Mouse (Mus musculus) lung, postnatal 10 days (tissue): ENCODE data around the gene Gm21698.
"Not testable (repeated sequence)": the region's sequence is repeated elsewhere in the genome, so short reads cannot be mapped to it uniquely, and the experiment has no call there.

Experiments used
- DNase-seq: peaks from one replicate; pipeline ENCODE4 v3.0.0; 2021

Gm21698 gene

DNA sequence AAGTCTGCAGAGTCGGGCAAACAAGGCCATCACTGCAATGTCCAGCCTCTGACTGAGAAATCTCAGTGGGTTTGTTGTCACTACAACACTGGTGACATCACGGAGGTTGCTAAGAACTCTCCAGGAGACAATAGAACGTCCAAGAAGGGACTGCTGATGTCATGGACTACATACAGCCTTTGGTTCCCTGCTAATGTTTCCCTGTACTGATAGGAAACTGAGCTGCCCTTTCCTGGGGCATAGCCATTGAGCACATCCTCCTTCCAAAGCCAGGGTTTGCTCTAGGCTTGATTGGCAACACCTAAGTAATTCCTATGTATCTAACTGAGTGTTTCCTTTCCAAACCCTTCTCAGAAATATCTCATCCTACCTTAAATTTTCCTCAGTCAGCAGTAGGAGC, at the start of gene Gm21698:
Gm21698 (minus strand) TSS at position 101 of the 400 bp plus-strand sequence.
- not testable (repeated sequence) for DNase-seq

DNA sequence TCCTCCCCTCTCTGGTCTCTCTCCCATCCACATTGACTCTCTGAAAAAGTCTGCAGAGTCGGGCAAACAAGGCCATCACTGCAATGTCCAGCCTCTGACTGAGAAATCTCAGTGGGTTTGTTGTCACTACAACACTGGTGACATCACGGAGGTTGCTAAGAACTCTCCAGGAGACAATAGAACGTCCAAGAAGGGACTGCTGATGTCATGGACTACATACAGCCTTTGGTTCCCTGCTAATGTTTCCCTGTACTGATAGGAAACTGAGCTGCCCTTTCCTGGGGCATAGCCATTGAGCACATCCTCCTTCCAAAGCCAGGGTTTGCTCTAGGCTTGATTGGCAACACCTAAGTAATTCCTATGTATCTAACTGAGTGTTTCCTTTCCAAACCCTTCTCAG, 34.4 kb upstream of the Gm21698 start, which contains the start of gene Gm5862:
Gm5862 (minus strand) TSS at position 101 of the 400 bp plus-strand sequence.
- not testable (repeated sequence) for DNase-seq

DNA sequence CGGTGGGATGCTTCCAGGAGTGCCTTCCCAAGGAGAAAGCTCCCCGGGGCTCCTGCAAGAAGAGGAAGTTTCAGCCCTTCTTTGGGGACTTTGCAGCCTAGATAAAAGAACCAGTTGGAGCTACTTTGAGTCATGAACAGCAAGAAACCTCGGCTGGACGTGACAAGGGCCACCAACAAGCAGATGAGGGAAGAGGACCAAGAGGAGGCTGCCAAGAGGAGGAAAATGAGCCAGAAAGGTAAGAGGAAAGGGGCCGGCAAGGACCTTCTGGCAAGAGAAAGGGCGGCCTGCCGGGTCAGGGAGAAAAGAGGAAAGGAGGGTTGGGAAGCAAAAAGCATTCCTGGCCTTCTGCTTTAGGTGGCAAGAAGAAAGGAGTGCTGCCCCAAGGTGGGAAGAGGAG, 19.2 kb upstream of the Gm21698 start:
- DNase-seq: not testable (repeated sequence)

DNA sequence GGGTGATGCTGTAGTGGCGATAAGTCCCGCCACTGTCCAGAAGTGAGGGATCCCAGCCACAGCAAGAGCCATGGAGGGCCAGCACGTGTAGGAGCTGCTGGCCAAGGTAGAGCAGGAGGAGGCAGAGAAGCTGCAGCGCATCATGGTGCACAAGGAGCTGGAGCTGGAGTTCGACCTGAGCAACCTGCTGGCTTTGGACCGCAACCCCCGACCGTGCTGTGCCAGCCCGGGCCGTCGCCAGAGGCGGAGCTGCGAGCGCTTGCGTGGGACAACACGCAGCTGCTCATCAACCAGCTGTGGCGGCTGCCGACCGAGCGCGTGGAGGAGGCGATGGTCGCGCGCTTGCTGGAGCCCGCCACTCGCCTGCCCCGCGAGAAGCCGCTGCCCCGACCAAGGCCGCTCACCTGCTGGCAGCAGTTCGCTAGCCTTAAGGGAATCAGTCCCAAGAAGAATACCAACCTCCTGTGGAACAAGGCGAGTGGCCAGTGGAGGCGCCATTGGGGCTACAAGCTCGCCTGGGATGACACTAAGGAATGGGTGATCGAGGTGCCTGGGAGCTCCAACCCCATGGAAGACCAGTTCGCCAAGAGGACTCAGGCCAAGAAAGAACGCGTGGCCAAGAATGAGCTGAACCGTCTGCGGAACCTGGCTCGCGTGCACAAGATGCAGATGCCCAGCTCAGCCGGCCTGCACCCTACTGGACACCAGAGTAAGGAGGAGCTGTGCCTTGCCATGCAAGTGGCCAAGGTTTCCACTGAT, 18.7 kb upstream of the Gm21698 start:
- peak; percentile 1 for DNase-seq

DNA sequence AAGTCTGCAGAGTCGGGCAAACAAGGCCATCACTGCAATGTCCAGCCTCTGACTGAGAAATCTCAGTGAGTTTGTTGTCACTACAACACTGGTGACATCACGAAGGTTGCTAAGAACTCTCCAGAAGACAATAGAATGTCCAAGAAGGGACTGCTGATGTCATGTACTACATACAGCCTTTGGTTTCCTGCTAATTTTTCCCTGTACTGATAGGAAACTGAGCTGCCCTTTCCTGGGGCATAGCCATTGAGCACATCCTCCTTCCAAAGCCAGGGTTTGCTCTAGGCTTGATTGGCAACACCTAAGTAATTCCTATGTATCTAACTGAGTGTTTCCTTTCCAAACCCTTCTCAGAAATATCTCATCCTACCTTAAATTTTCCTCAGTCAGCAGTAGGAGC, 16.2 kb upstream of the Gm21698 start, which contains the start of gene Gm1979:
Gm1979 (minus strand) TSS at position 101 of the 400 bp plus-strand sequence.
- DNase-seq: not testable (repeated sequence)

DNA sequence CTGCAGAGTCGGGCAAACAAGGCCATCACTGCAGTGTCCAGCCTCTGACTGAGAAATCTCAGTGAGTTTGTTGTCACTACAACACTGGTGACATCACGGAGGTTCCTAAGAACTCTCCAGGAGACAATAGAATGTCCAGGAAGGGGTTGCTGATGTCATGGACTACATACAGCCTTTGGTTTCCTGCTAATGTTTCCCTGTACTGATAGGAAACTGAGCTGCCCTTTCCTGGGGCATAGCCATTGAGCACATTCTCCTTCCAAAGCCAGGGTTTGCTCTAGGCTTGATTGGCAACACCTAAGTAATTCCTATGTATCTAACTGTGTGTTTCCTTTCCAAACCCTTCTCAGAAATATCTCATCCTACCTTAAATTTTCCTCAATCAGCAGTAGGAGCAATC, 15.9 kb downstream of the Gm21698 start, which contains the start of gene Gm21680:
Gm21680 (minus strand) TSS at position 101 of the 400 bp plus-strand sequence.
- not testable (repeated sequence) for DNase-seq

DNA sequence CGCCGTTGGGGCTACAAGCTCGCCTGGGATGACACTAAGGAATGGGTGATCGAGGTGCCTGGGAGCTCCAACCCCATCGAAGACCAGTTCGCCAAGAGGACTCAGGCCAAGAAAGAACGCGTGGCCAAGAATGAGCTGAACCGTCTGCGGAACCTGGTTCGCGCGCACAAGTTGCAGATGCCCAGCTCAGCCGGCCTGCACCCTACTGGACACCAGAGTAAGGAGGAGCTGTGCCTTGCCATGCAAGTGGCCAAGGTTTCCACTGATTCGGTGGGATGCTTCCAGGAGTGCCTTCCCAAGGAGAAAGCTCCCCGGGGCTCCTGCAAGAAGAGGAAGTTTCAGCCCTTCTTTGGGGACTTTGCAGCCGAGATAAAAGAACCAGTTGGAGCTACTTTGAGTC, 31.4 kb downstream of the Gm21698 start:
- DNase-seq: not testable (repeated sequence)

DNA sequence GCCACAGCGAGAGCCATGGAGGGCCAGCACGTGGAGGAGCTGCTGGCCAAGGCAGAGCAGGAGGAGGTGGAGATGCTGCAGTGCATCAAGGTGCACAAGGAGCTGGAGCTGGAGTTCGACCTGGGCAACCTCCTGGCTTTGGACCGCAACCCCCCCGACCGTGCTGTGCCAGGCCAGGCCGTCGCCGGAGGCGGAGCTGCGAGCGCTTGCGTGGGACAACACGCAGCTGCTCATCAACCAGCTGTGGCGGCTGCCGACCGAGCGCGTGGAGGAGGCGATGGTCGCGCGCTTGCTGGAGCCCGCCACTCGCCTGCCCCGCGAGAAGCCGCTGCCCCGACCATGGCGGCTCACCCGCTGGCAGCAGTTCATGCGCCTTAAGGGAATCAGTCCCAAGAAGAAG, 31.8 kb downstream of the Gm21698 start:
- DNase-seq: not testable (repeated sequence)

DNA sequence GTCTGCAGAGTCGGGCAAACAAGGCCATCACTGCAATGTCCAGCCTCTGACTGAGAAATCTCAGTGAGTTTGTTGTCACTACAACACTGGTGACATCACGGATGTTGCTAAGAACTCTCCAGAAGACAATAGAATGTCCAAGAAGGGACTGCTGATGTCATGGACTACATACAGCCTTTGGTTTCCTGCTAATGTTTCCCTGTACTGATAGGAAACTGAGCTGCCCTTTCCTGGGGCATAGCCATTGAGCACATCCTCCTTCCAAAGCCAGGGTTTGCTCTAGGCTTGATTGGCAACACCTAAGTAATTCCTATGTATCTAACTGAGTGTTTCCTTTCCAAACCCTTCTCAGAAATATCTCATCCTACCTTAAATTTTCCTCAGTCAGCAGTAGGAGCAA, 34.1 kb downstream of the Gm21698 start, which contains the start of gene Gm21671:
Gm21671 (minus strand) TSS at position 101 of the 400 bp plus-strand sequence.
- not testable (repeated sequence) for DNase-seq

DNA sequence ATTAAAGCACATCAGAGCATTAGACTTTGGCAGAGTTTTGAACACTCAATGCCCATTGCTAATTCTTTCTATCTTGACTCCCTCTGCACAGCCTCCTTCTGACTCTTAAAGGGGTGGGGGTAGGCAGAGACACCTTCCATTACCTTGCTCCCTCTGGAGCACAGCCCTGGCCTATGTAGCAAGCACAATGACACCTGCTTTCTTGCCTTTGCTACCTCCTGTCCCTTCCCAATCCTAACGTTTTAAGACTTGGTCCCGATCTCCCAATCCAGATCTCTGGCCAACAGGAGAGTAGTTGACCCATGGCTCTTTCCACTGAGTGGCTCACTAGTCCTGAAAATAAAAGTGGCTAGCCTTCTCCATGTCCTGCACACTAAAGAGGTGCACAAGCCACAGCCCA, 43.1 kb downstream of the Gm21698 start:
- DNase-seq: not testable (repeated sequence)

DNA sequence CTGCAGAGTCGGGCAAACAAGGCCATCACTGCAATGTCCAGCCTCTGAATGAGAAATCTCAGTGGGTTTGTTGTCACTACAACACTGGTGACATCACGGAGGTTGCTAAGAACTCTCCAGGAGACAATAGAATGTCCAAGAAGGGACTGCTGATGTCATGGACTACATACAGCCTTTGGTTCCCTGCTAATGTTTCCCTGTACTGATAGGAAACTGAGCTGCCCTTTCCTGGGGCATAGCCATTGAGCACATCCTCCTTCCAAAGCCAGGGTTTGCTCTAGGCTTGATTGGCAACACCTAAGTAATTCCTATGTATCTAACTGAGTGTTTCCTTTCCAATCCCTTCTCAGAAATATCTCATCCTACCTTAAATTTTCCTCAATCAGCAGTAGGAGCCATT, 46.2 kb downstream of the Gm21698 start, which contains the start of gene Gm21663:
Gm21663 (minus strand) TSS at position 101 of the 400 bp plus-strand sequence.
- DNase-seq: not testable (repeated sequence)
